8 mouse cellular contexts compared by ENCODE assay signal in genomic region chr1:179958871-179959720, GRCm38 (mm10). TPM values are rescaled to one million over a fixed set of nuclear protein-coding genes. Genes with fewer than 3 reads are reported as not detected.
DNase-seq lines count a peak whose midpoint lies in the region; ATAC-seq lines count a peak whose summit lies in the region.

No protein-coding gene starts in this region.

- peaks cover 21% of the 10 kb centered on the region for H3K4me1 ChIP-seq in forebrain, embryonic 14.5 days (ENCODE audit: control insufficient read depth, insufficient read depth, low read length)
- H3K4me1 ChIP-seq in intestine, embryonic 15.5 days (replicated peaks): peaks cover 4% of the 10 kb centered on the region
- peaks cover 33% of the 10 kb centered on the region for H3K4me1 ChIP-seq in limb, embryonic 12.5 days (replicated peaks)
- H3K4me1 ChIP-seq in midbrain, embryonic 15.5 days: peaks cover 32% of the 10 kb centered on the region
- H3K4me1 ChIP-seq in stomach, embryonic 16.5 days (ENCODE audit: control insufficient read depth, insufficient read depth, low read length): peaks cover 11% of the 10 kb centered on the region

- H3K36me3 ChIP-seq in forebrain, embryonic 14.5 days (ENCODE audit: control insufficient read depth, insufficient read depth, low read length): no peaks in the 10 kb centered on the region
- no peaks in the 10 kb centered on the region for H3K36me3 ChIP-seq in intestine, embryonic 15.5 days
- H3K36me3 ChIP-seq in limb, embryonic 12.5 days: no peaks in the 10 kb centered on the region
- H3K36me3 ChIP-seq in midbrain, embryonic 15.5 days (replicated peaks): no peaks in the 10 kb centered on the region
- H3K36me3 ChIP-seq in stomach, embryonic 16.5 days (ENCODE audit: control insufficient read depth, insufficient read depth, low read length): no peaks in the 10 kb centered on the region

- peak overlapping the region; percentile 93 for H3K9ac ChIP-seq in forebrain, embryonic 14.5 days (ENCODE audit: low read length)
- peak overlapping the region; percentile 89 for H3K9ac ChIP-seq in intestine, embryonic 15.5 days
- H3K9ac ChIP-seq in limb, embryonic 12.5 days (replicated peaks): peak overlapping the region; percentile 90
- H3K9ac ChIP-seq in midbrain, embryonic 15.5 days: peak overlapping the region; percentile 98
- peak overlapping the region; percentile 95 for H3K9ac ChIP-seq in stomach, embryonic 16.5 days (ENCODE audit: low read length)

- no peaks in the 10 kb centered on the region for H3K27me3 ChIP-seq in forebrain, embryonic 14.5 days (replicated peaks; ENCODE audit: control insufficient read depth, insufficient read depth, low read length)
- no peaks in the 10 kb centered on the region for H3K27me3 ChIP-seq in intestine, embryonic 15.5 days (replicated peaks)
- no peaks in the 10 kb centered on the region; the same call in 1 of the 2 replicates for H3K27me3 ChIP-seq in limb, embryonic 12.5 days
- H3K27me3 ChIP-seq in midbrain, embryonic 15.5 days (replicated peaks): no peaks in the 10 kb centered on the region
- H3K27me3 ChIP-seq in stomach, embryonic 16.5 days (ENCODE audit: control insufficient read depth, insufficient read depth, low read length): no peaks in the 10 kb centered on the region

- DNase-seq in heart, adult 18-20 months: peak; percentile 53 to 78
- no peak for DNase-seq in heart, postnatal 4 days
- peak; percentile 16 for DNase-seq in brain, embryonic 18.5 days (ENCODE audit: low read depth, low spot score)
- DNase-seq in forebrain, embryonic 14.5 days (ENCODE audit: low spot score): peak; percentile 49

- H3K9me3 ChIP-seq in forebrain, embryonic 14.5 days (replicated peaks; ENCODE audit: control insufficient read depth, low read length): no peaks in the 10 kb centered on the region
- H3K9me3 ChIP-seq in intestine, embryonic 15.5 days: no peaks in the 10 kb centered on the region
- H3K9me3 ChIP-seq in limb, embryonic 12.5 days: no peaks in the 10 kb centered on the region
- no peaks in the 10 kb centered on the region for H3K9me3 ChIP-seq in midbrain, embryonic 15.5 days
- no peaks in the 10 kb centered on the region for H3K9me3 ChIP-seq in stomach, embryonic 16.5 days (replicated peaks; ENCODE audit: control insufficient read depth, low read length)

- H3K4me3 ChIP-seq in forebrain, embryonic 14.5 days (ENCODE audit: low read depth, low read length): peak overlapping the region; percentile 72
- H3K4me3 ChIP-seq in intestine, embryonic 15.5 days (replicated peaks): peak overlapping the region; percentile 84
- peak overlapping the region; percentile 80 for H3K4me3 ChIP-seq in limb, embryonic 12.5 days (replicated peaks)
- H3K4me3 ChIP-seq in midbrain, embryonic 15.5 days: peak overlapping the region; percentile 90
- H3K4me3 ChIP-seq in stomach, embryonic 16.5 days (replicated peaks; ENCODE audit: low read length): peak overlapping the region; percentile 86

- 5% methylated on average over 39 of the region's 41 CpGs for WGBS in forebrain, embryonic 14.5 days
- 5% methylated on average over 38 of the region's 41 CpGs for WGBS in intestine, embryonic 15.5 days
- 3% methylated on average over 41 of the region's 41 CpGs for WGBS in limb, embryonic 12.5 days
- 5% methylated on average over 40 of the region's 41 CpGs for WGBS in midbrain, embryonic 15.5 days
- 7% methylated on average over 39 of the region's 41 CpGs for WGBS in stomach, embryonic 16.5 days

- ATAC-seq in forebrain, embryonic 14.5 days: no peak
- ATAC-seq in intestine, embryonic 15.5 days: peak; percentile 48; the same call in 1 of the 2 replicates
- peak; percentile 70 for ATAC-seq in limb, embryonic 12.5 days (ENCODE audit: insufficient number of reproducible peaks, insufficient read depth, low FRiP score, low TSS enrichment, low read depth)
- no peak for ATAC-seq in midbrain, embryonic 15.5 days (replicated peaks)
- ATAC-seq in stomach, embryonic 16.5 days (ENCODE audit: insufficient read depth, low FRiP score): no peak

- peak overlapping the region; percentile 97 for H3K27ac ChIP-seq in forebrain, embryonic 14.5 days (ENCODE audit: low read depth, low read length)
- peak overlapping the region; percentile 95 for H3K27ac ChIP-seq in intestine, embryonic 15.5 days
- H3K27ac ChIP-seq in limb, embryonic 12.5 days: peak overlapping the region; percentile 94
- H3K27ac ChIP-seq in midbrain, embryonic 15.5 days: peak overlapping the region; percentile 98
- H3K27ac ChIP-seq in stomach, embryonic 16.5 days (ENCODE audit: low read length): peak overlapping the region; percentile 96

- H3K4me2 ChIP-seq in forebrain, embryonic 14.5 days (ENCODE audit: low read length): peak overlapping the region; percentile 75
- H3K4me2 ChIP-seq in intestine, embryonic 15.5 days (replicated peaks): peak overlapping the region; percentile 76
- H3K4me2 ChIP-seq in limb, embryonic 12.5 days: peak overlapping the region; percentile 92
- H3K4me2 ChIP-seq in midbrain, embryonic 15.5 days: peak overlapping the region; percentile 82
- H3K4me2 ChIP-seq in stomach, embryonic 16.5 days (ENCODE audit: low read depth, low read length): peak overlapping the region; percentile 63

RNA-seq across cellular contexts. Expression of gene Cdc42bpa, which starts 1.2 kb away (rescaled TPM):
- total RNA-seq in heart, adult 18-20 months (2021): 10 to 100 TPM; 41.7 to 43.2 TPM
- total RNA-seq in heart, postnatal 4 days (2021): 10 to 100 TPM; 67.1 to 70.3 TPM
- polyA plus RNA-seq in forebrain, embryonic 14.5 days (2014; fragmentation: Nextera tagmentation; extraction: Ambion mirVana): 18.1 and 22.5 TPM in 2 replicates
- polyA plus RNA-seq in intestine, embryonic 15.5 days (2015; fragmentation: Nextera tagmentation; extraction: Ambion mirVana): 12.2 and 12.4 TPM in 2 replicates
- 16.1 and 18.0 TPM in 2 replicates for polyA plus RNA-seq in limb, embryonic 12.5 days (2016; fragmentation: Nextera tagmentation; extraction: Ambion mirVana)
- polyA plus RNA-seq in midbrain, embryonic 15.5 days (2015; fragmentation: Nextera tagmentation; extraction: Ambion mirVana): 28.5 and 28.9 TPM in 2 replicates
- 14.1 and 16.3 TPM in 2 replicates for polyA plus RNA-seq in stomach, embryonic 16.5 days (2015; fragmentation: Nextera tagmentation; extraction: Ambion mirVana)

Comparison
In these comparisons a context has a peak if more than half of its experiments do, and no peak if none do; other contexts are left out.
1. ATAC-seq: peak in intestine, embryonic 15.5 days (single experiment) and limb, embryonic 12.5 days (single experiment); none in forebrain, embryonic 14.5 days (single experiment), midbrain, embryonic 15.5 days (single experiment) and stomach, embryonic 16.5 days (single experiment).
2. Peak in every context shown above with its lines, with median percentiles within 50 percentile points of each other: H3K27ac ChIP-seq, H3K4me2 ChIP-seq, H3K4me3 ChIP-seq and H3K9ac ChIP-seq.